ENCODE assay signal across 16 mouse cellular contexts in the genomic region with DNA sequence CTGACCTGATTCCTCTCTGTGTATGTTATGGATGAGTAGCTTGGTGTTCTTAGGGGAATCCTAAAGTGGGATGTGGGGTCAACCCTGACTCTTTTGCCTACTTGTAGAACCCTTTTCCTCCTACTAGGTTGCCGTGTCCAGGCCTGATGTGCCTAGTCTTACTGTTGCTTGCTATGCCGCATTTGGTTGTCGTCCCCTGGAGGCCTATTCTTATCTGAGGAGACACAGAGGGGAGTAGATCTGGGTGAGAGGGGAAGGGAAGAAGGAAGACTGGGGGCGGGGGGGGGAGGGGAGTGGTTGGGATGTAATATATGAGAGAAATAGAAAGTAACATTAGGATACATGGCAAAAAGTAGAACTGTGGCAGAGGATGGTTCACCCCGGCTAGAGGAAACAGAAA.
"Had no signal": no experiment of that assay in that cellular context is flagged by ENCODE, and none has a peak within 500 bp of the region (broad histone marks: within the 10 kb centered on the region; RNA-seq: fewer than 3 reads in every experiment).

No protein-coding gene starts in this region.

- DNase-seq: kidney, adult 8-10 months; kidney, postnatal 25 days; lung, adult 2 months; lung, postnatal 36 days; right cerebral cortex, postnatal 4 days; spleen, adult 18-20 months; thymus, adult 18-20 months; thymus, postnatal 14 days had no signal

- H3K9me3 ChIP-seq: limb, embryonic 10.5 days; midbrain, embryonic 13.5 days; neural tube, embryonic 15.5 days had no signal

- H3K27me3 ChIP-seq: midbrain, embryonic 13.5 days; neural tube, embryonic 15.5 days had no signal

- H3K9ac ChIP-seq: midbrain, embryonic 13.5 days; neural tube, embryonic 15.5 days had no signal

- H3K36me3 ChIP-seq: neural tube, embryonic 15.5 days had no signal

- H3K27ac ChIP-seq: layer of hippocampus, adult 2 months; left cerebral cortex, adult 2 months; limb, embryonic 10.5 days; midbrain, embryonic 13.5 days; neural tube, embryonic 15.5 days had no signal

- H3K4me3 ChIP-seq: layer of hippocampus, adult 2 months; left cerebral cortex, adult 2 months; limb, embryonic 10.5 days; midbrain, embryonic 13.5 days; myocyte; neural tube, embryonic 15.5 days had no signal

- ATAC-seq: intestine, embryonic 16.5 days; lung, postnatal 0 days; midbrain, embryonic 13.5 days had no signal

- H3K4me2 ChIP-seq: midbrain, embryonic 13.5 days; neural tube, embryonic 15.5 days had no signal

- H3K4me1 ChIP-seq: limb, embryonic 10.5 days; midbrain, embryonic 13.5 days had no signal
